Comparison of ENCODE assay signal across 9 mouse cellular contexts in the genomic region with DNA sequence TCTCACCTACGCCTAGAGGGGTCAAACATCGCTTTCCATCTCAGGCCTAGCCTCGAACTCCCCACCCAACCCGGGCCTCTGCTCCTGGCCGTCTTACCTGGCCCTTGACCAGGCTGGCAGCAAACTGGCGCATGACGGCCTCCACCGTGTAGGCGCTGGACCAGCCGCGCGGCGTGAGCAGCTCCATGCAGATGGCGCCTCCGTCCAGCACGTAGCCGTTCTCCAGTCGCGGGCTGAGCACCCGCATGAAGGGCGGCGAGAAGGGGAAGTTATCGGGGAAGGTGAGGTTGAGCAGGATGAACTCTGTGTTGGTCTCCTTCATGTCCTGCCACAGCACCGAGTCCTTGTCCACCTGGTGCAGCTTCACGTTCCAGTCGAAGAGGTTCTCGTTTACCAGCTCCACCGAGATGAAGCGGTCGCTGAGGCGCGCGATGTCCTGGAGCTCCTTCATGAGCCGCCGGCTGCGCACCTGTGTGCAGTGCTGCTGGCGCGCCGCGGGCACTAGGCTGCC. TPM values are rescaled to one million over a fixed set of nuclear protein-coding genes. Genes with fewer than 3 reads are reported as not detected.
DNase-seq lines count a peak whose midpoint lies in the region; ATAC-seq lines count a peak whose summit lies in the region.
"Had no signal": no experiment of that assay in that cellular context is flagged by ENCODE, and none has a peak within 500 bp of the region (broad histone marks: within the 10 kb centered on the region; RNA-seq: fewer than 3 reads in every experiment).

No protein-coding gene starts in this region.

- no peaks in the 10 kb centered on the region for H3K9me3 ChIP-seq in embryonic facial prominence, embryonic 10.5 days
- H3K9me3 ChIP-seq in hindbrain, embryonic 10.5 days: no peaks in the 10 kb centered on the region
- no peaks in the 10 kb centered on the region for H3K9me3 ChIP-seq in midbrain, embryonic 15.5 days

- no peaks in the 10 kb centered on the region for H3K36me3 ChIP-seq in embryonic facial prominence, embryonic 10.5 days (replicated peaks)
- no peaks in the 10 kb centered on the region for H3K36me3 ChIP-seq in hindbrain, embryonic 10.5 days
- no peaks in the 10 kb centered on the region for H3K36me3 ChIP-seq in midbrain, embryonic 15.5 days (replicated peaks)

- intact Hi-C loops in heart, postnatal 25 days (cut with DNase I): no loop called here
- intact Hi-C loops in left cerebral cortex, postnatal 25 days (cut with DNase I): loop anchor here (2.0 to 5.0 kb wide), 2 partner anchors 42 to 129 kb away; no protein-coding TSS in a partner anchor

- H3K9ac ChIP-seq in midbrain, embryonic 15.5 days: peak overlapping the region; percentile 96

- peak; percentile 9 for ATAC-seq in midbrain, embryonic 15.5 days (replicated peaks)
- ATAC-seq in activated CD4-positive, CD25-positive, alpha-beta regulatory T cell, adult 4 months: no peak

- H3K4me1 ChIP-seq in embryonic facial prominence, embryonic 10.5 days: peaks cover 31% of the 10 kb centered on the region
- H3K4me1 ChIP-seq in hindbrain, embryonic 10.5 days (replicated peaks): peaks cover 28% of the 10 kb centered on the region
- H3K4me1 ChIP-seq in midbrain, embryonic 15.5 days: peaks cover 52% of the 10 kb centered on the region

- peak overlapping the region; percentile 73 for H3K4me3 ChIP-seq in embryonic facial prominence, embryonic 10.5 days
- peak overlapping the region; percentile 81 for H3K4me3 ChIP-seq in hindbrain, embryonic 10.5 days
- peak overlapping the region; percentile 95 for H3K4me3 ChIP-seq in midbrain, embryonic 15.5 days

- peaks cover 74% of the 10 kb centered on the region for H3K27me3 ChIP-seq in embryonic facial prominence, embryonic 10.5 days (replicated peaks; ENCODE audit: low read depth, poor library complexity, severe bottlenecking)
- peaks cover 61% of the 10 kb centered on the region for H3K27me3 ChIP-seq in hindbrain, embryonic 10.5 days (ENCODE audit: insufficient read depth, poor library complexity, severe bottlenecking)
- H3K27me3 ChIP-seq in midbrain, embryonic 15.5 days (replicated peaks): no peaks in the 10 kb centered on the region

- no peak overlapping the region for H3K27ac ChIP-seq in embryonic facial prominence, embryonic 10.5 days (replicated peaks)
- H3K27ac ChIP-seq in hindbrain, embryonic 10.5 days: peak overlapping the region; percentile 90
- peak overlapping the region; percentile 96 for H3K27ac ChIP-seq in midbrain, embryonic 15.5 days

- WGBS in embryonic facial prominence, embryonic 10.5 days: under 1% methylated on average over 40 of the region's 40 CpGs
- WGBS in hindbrain, embryonic 10.5 days: under 1% methylated on average over 40 of the region's 40 CpGs
- WGBS in midbrain, embryonic 15.5 days: under 1% methylated on average over 40 of the region's 40 CpGs

- peak overlapping the region; percentile 83 for H3K4me2 ChIP-seq in midbrain, embryonic 15.5 days

- peak; percentile 8 to 25 for DNase-seq in heart, adult 18-20 months
- DNase-seq in heart, postnatal 25 days (ENCODE audit: low spot score): no peak
- DNase-seq in R1 (ENCODE audit: low read depth, low spot score): peak; percentile 51
- peak; percentile 62 for DNase-seq in embryonic facial prominence, embryonic 10.5 days (ENCODE audit: low spot score)
- peak; percentile 66 for DNase-seq in hindbrain, embryonic 10.5 days (ENCODE audit: low spot score)
- DNase-seq in left cerebral cortex, postnatal 25 days (ENCODE audit: low spot score in 2 of 2): peak; percentile 62 to 64

RNA-seq across cellular contexts. Expression of gene Ube2ql1, which starts 1.2 kb away (rescaled TPM):
- 1 to 10 TPM; 6.9 to 7.2 TPM for total RNA-seq in heart, adult 18-20 months (2021)
- total RNA-seq in heart, postnatal 25 days (2021): 1 to 10 TPM; 3.2 to 4.8 TPM
- polyA plus RNA-seq in embryonic facial prominence, embryonic 10.5 days (2016; fragmentation: Nextera tagmentation; extraction: Ambion mirVana): 0.73 and 0.80 TPM in 2 replicates
- polyA plus RNA-seq in hindbrain, embryonic 10.5 days (2016; fragmentation: Nextera tagmentation; extraction: Ambion mirVana): 2.6 and 6.1 TPM in 2 replicates
- 100 to 1,000 TPM; 204 to 227 TPM for total RNA-seq in left cerebral cortex, postnatal 25 days (2021)
- polyA plus RNA-seq in midbrain, embryonic 15.5 days (2015; fragmentation: Nextera tagmentation; extraction: Ambion mirVana): 24.0 and 25.1 TPM in 2 replicates
- not detected for polyA plus RNA-seq in activated CD4-positive, CD25-positive, alpha-beta regulatory T cell, adult 4 months (2017; shearing (Covaris generic))
- total RNA-seq: MEL had no signal
